Mouse (Mus musculus) right cerebral cortex, postnatal 4 days (tissue): Measurements from ENCODE around the gene Creg2.
"Not testable (repeated sequence)": the region's sequence is repeated elsewhere in the genome, so short reads cannot be mapped to it uniquely, and the experiment has no call there.

Experiments used
- DNase-seq: peaks from one replicate; pipeline ENCODE4 v3.0.0-alpha.2; 2022

The Creg2 gene

GRCm38 (mm10) chr1:39651241-39651548, at the start of gene Creg2:
Creg2 (minus strand) TSS chr1:39651474.
- no peak for DNase-seq

DNA sequence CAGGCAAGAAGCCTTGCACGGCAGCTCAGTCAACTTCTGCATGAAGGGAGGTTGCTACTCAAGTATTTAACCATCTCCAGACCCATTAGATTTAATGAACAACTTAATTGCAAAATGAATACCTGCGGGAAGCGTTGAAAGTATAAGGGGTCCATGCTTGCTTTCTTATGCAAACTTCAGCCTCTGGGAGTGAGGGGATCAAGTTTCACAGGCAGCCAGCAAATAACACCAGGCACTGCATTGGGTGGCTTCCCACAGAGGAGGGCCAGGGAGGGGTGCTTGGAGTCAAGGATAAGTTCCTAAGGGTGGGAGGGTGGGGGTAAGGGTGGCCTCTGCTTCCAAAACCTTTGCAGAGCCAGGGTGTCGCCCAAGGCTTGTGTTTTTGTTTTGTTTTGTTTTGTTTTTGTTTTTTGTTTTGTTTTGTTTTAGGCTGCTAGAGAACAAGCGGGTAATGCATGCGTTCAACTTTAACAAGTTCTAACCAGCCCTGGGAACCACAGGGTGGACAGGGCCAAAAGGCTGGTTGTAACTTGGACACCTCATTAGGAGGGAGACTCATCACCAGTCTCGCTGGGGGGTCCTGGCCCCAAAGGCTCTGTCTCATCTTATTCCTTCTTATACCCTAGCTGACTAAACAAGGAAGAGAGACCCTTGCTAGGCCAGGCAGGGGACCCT, 49.5 kb upstream of the Creg2 start:
- no peak for DNase-seq

DNA sequence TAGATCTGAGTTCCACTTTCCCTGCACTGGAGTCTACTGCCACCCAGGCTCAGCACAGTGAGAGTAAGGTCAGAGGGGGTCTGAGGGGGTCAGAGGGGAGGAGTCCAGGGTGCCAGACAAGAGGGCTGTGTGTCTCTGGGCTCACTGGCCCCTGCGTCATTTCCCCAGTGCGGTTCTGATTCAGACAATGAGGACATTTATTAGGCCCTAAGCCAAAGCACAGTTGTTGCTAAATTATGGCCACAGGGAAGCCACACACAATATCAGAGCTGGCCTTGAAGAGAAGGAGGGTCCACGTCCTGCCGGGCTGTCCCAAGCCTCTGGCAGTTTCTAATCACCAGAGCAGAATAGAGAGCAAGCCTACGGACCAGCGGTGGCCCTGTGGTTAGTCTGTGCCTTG, 47.2 kb upstream of the Creg2 start:
- no peak for DNase-seq

DNA sequence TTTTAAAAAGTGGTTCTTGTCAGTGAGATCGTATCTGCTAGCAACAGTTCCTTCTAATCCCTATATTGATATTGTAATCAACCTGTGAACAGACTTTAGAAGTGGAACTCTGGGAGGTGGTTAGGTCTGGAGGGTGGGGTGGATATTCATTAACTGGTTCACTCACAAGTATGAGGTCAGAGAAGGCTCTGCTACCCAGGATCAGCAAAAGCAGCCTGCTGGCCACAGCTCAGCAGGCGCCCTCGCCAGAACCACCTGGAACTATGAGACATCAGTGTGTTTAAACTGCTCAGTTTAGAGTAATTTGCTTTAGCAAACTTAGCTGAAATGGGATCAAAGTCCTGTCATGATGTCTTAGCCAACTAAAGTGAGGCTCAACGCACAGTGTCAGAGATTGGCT, 43.9 kb upstream of the Creg2 start:
- DNase-seq, result no peak

DNA sequence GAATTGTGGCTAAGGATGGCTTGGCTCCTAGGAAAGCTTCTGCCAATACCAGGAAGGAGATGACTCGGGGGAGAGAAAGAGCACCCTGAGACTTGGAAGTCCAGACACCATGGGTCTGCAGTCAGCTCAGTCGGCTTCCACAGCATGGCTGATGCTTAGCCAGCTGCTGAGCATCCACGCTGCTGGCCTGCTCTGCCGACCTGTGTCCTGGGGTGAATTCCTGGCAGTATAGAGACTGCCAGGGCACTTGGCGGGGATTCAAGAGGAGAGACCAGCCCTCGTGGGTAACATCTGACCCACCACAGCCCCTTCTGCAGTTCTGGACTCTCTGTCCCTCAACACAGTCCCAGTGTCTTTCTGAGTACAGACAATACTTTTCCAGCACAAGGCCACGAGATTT, 43.5 kb upstream of the Creg2 start:
- no peak for DNase-seq

GRCm38 (mm10) chr1:39691974-39692373, 40.7 kb upstream of the Creg2 start:
- DNase-seq, result no peak

- DNase-seq, result no peak
Observed at GRCm38 (mm10) chr1:39691061-39691460, 39.8 kb upstream of the Creg2 start.

DNA sequence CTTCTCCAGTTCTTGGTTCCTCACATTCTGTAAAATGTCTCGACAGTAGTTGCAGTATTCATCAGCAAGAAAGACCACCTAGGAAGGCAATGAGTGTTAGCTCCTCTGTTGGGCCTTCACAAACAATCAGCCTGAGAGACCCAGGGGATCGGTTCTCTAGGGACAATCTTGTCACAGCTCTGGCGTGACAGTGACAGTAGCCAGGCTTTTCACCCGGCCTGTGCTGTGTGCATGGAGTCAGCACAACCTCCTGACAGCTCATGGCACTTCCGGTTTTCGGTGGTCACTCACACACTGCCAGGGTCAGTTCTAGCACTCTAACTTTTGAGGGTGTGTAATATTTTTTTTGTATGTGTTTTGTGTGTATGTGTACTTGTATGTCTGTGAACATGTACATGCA, 37.3 kb upstream of the Creg2 start:
- no peak for DNase-seq

- DNase-seq, result no peak
Observed at GRCm38 (mm10) chr1:39687279-39687678, 36.0 kb upstream of the Creg2 start.

DNA sequence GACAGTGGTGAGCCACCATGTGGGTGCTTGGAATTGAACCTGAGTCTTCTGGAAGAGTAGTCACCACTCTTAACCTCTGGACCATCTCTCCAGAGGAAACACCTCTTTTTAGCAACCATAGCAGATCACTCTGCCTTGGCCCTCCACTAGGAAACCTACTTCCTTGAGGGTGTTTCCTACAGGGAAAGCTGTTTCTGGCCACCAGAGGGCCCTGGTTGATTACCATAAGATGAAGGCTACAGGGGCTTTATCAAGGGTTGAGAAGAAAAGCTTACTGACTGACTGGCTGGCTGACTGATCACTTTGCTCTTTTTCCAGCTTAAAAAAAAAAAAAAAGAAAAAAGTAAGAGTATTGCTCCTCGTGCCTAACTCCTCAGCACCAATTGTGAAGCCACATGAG, 34.6 kb upstream of the Creg2 start:
- peak; percentile 69 for DNase-seq

- DNase-seq, result no peak
Observed at GRCm38 (mm10) chr1:39681638-39682037, 30.4 kb upstream of the Creg2 start.

GRCm38 (mm10) chr1:39680546-39680945, 29.3 kb upstream of the Creg2 start:
- DNase-seq, result no peak

- DNase-seq, result no peak
Observed at GRCm38 (mm10) chr1:39678883-39679282, 27.6 kb upstream of the Creg2 start.

- no peak for DNase-seq
Observed at GRCm38 (mm10) chr1:39676221-39676876, 25.1 kb upstream of the Creg2 start.

DNA sequence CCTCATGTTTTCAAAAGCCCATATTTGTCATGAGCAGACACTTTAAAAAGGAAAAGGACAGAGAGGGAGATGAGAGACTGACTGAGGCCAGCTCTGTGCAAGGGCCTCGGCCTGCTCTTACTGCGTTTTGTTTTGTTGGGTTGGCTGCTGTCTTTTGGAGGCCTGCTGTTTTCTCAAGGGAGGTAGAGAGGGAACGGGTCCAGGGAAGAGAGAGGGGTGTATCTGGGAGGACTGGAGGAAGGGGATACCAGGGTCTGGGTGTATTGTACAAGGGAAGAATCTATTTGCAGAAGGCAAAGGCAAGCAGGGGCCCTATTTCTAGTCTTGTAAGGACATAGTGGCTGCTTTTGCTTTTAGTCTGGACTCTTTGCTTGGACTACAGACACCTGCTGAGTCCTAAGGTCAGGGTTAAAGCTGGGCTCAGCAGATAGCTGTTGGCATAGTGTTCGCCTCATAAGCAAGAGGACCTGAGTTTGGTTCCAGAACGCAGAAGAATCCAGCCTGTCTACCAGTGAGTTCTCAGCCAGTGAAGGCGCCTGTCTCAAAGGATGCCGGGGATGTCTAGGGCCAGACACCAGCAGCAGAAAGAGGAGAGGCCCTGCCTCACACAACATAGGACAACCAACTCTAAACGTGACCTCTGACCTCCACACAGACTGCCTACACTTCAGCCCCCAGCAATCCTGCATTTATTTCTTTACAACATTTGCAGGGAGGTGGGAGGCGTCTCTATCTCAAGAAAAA, 21.3 kb upstream of the Creg2 start:
- no peak for DNase-seq

DNA sequence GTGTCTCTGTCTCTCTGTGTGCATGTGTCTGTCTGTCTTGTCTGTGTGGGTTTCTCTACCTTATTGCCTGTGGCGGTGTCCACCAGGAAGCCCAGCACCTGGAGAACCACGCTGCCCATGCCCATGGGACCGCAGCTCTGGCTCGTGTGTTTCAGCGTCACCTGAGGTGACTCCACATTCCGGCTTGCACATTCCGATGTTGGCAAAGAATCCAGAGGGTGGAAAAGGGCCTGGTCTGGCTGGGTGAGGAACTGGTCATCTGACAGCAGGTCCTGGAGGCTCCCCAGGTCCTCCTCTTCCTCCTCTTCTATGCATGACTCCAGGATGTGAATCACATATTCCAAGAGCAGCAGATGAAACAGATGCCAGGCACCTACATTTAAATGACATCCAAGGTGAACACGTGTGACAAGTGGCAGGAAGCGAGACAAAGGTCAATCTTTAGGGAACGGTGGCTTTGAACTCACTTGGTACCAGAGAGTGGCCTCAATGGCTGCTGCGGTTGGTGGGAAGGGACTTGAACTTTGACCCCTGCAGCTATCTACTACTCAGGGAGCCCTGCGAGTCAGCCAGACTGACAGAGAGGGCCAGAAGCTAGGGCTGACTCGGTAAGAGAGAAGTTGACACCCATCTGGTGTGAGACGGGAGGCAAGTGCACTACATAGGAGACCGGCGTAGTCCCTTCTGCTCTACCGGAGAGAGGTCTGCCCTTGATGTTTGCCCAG, 19.1 kb upstream of the Creg2 start:
- DNase-seq, result no peak

DNA sequence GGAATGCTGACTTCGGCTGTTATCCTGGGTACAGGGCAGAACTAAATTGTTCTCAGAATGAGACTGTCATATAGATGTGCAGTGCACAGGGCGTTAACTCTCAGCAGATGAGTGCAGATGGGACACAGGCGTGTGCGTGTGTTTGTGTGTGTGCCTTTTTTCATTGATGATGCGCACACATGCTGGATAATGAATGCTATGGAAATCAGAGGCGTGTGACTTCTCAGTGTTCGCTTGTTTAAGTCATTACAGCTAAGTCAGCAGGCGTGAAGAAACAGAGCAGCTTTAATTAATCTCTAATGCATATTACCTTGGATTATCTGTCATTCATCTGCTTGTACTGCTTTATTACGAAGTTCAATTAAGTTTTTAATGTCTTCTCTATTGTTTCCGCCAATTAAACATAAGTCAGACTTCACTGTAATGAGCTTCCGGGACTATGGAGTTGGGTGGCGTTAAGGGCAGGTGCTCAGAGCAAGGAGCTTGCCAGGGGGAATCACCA, 15.5 kb upstream of the Creg2 start:
- DNase-seq, result no peak

- no peak for DNase-seq
Observed at GRCm38 (mm10) chr1:39664039-39664625, 12.9 kb upstream of the Creg2 start.

GRCm38 (mm10) chr1:39663050-39663449, 11.8 kb upstream of the Creg2 start:
- DNase-seq, result no peak

GRCm38 (mm10) chr1:39656976-39657529, 5.8 kb upstream of the Creg2 start:
- no peak for DNase-seq

GRCm38 (mm10) chr1:39654901-39655300, 3.6 kb upstream of the Creg2 start:
- DNase-seq, result not testable (repeated sequence)

GRCm38 (mm10) chr1:39653028-39653427, 1.8 kb upstream of the Creg2 start:
- DNase-seq, result no peak
